Mouse (Mus musculus) hindbrain, embryonic 14.5 days (tissue): ENCODE measurements around the gene Krt8. TPM values are rescaled to one million over a fixed set of nuclear protein-coding genes. Genes with fewer than 3 reads are reported as not detected.
"Not testable (repeated sequence)": the region's sequence is repeated elsewhere in the genome, so short reads cannot be mapped to it uniquely, and the experiment has no call there.

Experiments
- ATAC-seq: fragments of 200-750 bp; cut with Nextera tagmentation; 2 replicates; pipeline ENCODE4 v1.8.0; 2017; ENCODE audit warnings: moderate number of reproducible peaks, mild to moderate bottlenecking, moderate TSS enrichment, moderate library complexity; ENCODE audit not compliant: low FRiP score
- DNase-seq: peaks from one replicate; pipeline ENCODE4 v3.0.0-alpha.2; 2015; ENCODE audit warnings: low spot score
- H3K27ac ChIP-seq: fragments of 300-500 bp; sonication (generic); 2 replicates; pipeline ENCODE4 v1.5.1; 2014; ENCODE audit warnings: mild to moderate bottlenecking, moderate library complexity
- H3K27me3 ChIP-seq: fragments of 300-500 bp; sonication (generic); 2 replicates; pipeline ENCODE4 v1.6.1; 2014; ENCODE audit warnings: mild to moderate bottlenecking, low read length, mixed read lengths; ENCODE audit not compliant: control insufficient read depth, insufficient read depth
- H3K36me3 ChIP-seq: fragments of 300-500 bp; sonication (generic); replicated peaks from 2 replicates; pipeline ENCODE4 v1.6.1; 2014; ENCODE audit not compliant: control insufficient read depth, insufficient read depth
- H3K4me1 ChIP-seq: fragments of 300-500 bp; sonication (generic); replicated peaks from 2 replicates; pipeline ENCODE4 v1.6.1; 2014; ENCODE audit warnings: antibody characterized with exemption, low read length, mixed read lengths; ENCODE audit not compliant: control insufficient read depth, insufficient read depth
- H3K4me2 ChIP-seq: fragments of 300-500 bp; sonication (generic); replicated peaks from 2 replicates; pipeline ENCODE4 v1.6.1; 2014; ENCODE audit warnings: mild to moderate bottlenecking, moderate library complexity
- H3K4me3 ChIP-seq: fragments of 300-500 bp; sonication (generic); replicated peaks from 2 replicates; pipeline ENCODE4 v1.5.1; 2014; ENCODE audit warnings: mild to moderate bottlenecking, low read length
- H3K9ac ChIP-seq: fragments of 300-500 bp; sonication (generic); 2 replicates; pipeline ENCODE4 v1.6.1; 2014
- H3K9me3 ChIP-seq: fragments of 300-500 bp; sonication (generic); 2 replicates; pipeline ENCODE4 v1.6.1; 2016; ENCODE audit warnings: low read length; ENCODE audit not compliant: control insufficient read depth
- WGBS: fragments of 180-500 bp; shearing (Covaris S2); extraction: QIAGEN DNeasy Blood & Tissue Kit; methylation state at CpG from one replicate; pipeline ENCODE4 v1.1.7; 2014; 5-methylcytosine and 5-hydroxymethylcytosine counted together
- polyA plus RNA-seq: library from polyadenylated mRNA; unstranded; fragments of >200 nt; fragmentation: Nextera tagmentation; extraction: Ambion mirVana; gene quantifications from 2 replicates; pipeline ENCODE4 v1.2.1, GENCODE M21; 2014

Krt8 gene
- polyA plus RNA-seq, 1 experiment from 2014 or later = 6.8 TPM

DNA sequence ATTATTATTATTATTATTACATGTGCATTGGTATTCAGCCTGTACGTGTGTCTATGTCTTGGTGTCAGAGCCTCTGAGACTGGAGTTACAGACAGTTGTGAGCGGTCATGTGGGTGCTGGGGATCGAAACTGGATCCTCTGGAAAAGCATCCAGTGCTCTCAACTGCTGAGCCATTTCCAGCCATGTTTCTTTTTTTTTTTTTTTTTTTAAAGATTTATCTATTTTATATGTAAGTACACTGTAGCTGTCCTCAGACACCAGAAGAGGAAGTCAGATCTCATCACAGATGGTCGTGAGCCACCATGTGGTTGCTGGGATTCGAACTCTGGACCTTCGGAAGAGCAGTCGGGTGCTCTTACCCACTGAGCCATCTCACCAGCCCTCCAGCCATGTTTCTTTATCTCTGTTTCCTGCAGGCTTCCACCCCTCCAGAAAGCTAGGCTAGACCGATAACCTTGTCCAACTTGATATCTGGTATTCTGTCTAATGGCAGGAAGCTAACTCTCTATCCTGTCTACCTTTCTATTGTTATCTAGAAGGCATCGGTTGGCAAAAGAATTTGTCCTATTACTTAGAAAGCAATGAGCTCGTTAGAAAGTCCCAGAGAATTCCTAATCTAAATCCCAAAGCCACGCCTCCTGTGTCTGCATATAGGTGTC lies 4.5 kb downstream of the Krt8 start:
- WGBS = 90% methylated on average over 11 of the region's 11 CpGs
- no peaks in the 10 kb centered on the region for H3K36me3 ChIP-seq
- H3K4me3 ChIP-seq = no peak overlapping the region
- no peak for DNase-seq
- no peak overlapping the region for H3K27ac ChIP-seq
- 0 out of 2 replicates have a peak, but pooled peaks cover 7% of the 10 kb centered on the region for H3K4me1 ChIP-seq
- H3K9ac ChIP-seq = no peak overlapping the region
- ATAC-seq = no peak
- peaks cover 39% of the 10 kb centered on the region for H3K27me3 ChIP-seq
- H3K4me2 ChIP-seq = no peak overlapping the region
- H3K9me3 ChIP-seq = peaks cover 5% of the 10 kb centered on the region; the same call in 1 of the 2 replicates

- H3K9ac ChIP-seq = no peak overlapping the region
- H3K9me3 ChIP-seq = peaks cover 5% of the 10 kb centered on the region; the same call in 1 of the 2 replicates
- no peak overlapping the region for H3K27ac ChIP-seq
- peaks cover 32% of the 10 kb centered on the region for H3K27me3 ChIP-seq
- H3K4me2 ChIP-seq = no peak overlapping the region
- 0 out of 2 replicates have a peak, but pooled peaks cover 7% of the 10 kb centered on the region for H3K4me1 ChIP-seq
- H3K36me3 ChIP-seq = no peaks in the 10 kb centered on the region
- 90% methylated on average over 11 of the region's 11 CpGs for WGBS
- DNase-seq = no peak
- ATAC-seq = no peak
- no peak overlapping the region for H3K4me3 ChIP-seq
Measured at GRCm38 (mm10) chr15:101999156-101999555, 5.1 kb downstream of the Krt8 start.

DNA sequence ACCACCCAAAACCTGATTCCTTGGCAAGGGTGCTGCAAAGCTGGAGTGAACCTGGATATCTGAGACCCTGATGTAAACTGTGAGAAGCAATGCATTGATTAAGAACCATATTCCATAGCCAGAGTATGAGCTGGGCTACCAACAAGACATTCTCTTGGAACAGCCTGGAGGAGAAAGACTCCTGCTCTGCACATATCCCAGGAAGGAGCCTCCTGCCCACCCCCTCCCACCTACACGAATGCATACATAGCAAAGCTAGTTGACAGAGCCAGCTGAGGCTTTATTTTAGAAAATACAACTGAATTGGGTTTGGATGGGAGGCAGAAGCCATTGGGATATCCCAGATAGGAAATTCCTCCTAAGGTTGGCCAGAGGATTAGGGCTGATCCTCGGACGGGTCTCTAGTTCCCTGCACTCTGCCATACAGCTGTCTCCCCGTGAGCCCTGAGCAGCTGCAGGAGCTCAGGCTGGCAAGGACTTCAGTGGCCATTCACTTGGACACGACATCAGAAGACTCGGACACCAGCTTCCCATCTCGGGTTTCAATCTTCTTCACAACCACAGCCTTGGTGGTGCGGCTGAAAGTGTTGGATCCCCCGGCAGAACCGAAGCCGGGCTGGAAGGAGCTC lies 7.7 kb downstream of the Krt8 start:
- not testable (repeated sequence) for H3K9ac ChIP-seq, H3K27me3 ChIP-seq, H3K36me3 ChIP-seq, H3K9me3 ChIP-seq, H3K27ac ChIP-seq, DNase-seq, H3K4me3 ChIP-seq, H3K4me2 ChIP-seq, H3K4me1 ChIP-seq, ATAC-seq
- 81% methylated on average over 10 of the region's 11 CpGs for WGBS

DNA sequence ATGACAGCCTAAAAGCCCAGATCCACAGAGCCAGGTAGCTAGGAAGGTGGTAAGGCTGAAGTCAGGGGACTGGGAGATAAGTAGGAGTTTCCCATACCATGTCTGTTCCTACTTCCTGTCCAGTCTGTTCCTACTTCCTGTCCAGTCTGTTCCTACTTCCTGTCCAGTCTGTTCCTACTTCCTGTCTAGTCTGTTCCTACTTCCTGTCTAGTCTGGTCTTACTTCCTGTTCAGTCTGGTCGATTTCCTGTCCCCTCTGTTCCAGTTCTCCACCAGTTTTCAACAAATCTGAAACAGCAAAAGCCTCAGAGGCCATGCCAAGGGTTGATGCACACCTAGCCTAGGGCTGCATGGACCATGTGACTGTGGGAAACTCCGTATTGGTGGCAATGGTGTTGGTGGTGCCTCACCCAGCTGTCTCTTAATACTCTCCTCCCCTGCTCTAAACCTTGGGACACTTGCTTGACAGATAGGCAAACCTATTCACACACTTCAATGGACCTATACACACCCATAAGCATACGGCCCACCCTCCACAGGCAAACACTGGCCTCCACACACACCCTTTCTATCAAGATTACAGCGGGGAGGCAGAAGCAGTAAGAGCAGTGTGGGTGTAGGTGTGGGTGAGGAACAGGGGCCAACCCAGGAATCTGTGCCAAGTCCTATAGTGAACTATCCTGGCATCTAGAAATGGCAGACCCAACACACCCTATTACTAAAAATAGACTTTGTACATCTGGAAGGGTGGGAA lies 8.6 kb downstream of the Krt8 start:
- peaks cover 6% of the 10 kb centered on the region for H3K27me3 ChIP-seq
- no peaks in the 10 kb centered on the region for H3K4me1 ChIP-seq
- no peak for DNase-seq
- H3K4me3 ChIP-seq = no peak overlapping the region
- H3K27ac ChIP-seq = no peak overlapping the region
- WGBS = 88% methylated on average over 4 of the region's 4 CpGs
- H3K9ac ChIP-seq = no peak overlapping the region
- H3K36me3 ChIP-seq = no peaks in the 10 kb centered on the region
- H3K4me2 ChIP-seq = no peak overlapping the region
- ATAC-seq = no peak
- H3K9me3 ChIP-seq = peaks cover 5% of the 10 kb centered on the region; the same call in 1 of the 2 replicates

DNA sequence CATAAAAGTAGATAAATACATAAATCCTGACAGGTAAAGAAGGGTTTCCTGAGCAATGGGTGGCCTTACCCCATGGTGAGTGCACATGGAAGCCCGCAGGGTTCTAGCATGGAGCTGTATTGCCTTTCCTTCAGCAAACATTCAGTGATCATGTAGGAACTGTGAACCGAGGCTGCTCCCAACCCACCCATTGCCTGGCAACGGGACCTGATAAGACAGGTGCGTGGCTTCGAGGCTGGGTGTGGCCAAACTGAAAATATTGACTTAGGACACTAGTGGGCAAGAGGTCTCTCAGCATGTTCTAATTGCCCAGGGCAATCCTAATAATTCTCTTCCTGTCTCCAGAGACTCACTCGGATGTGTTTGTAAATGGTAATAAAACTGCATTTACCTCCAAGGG lies 9.9 kb downstream of the Krt8 start:
- no peaks in the 10 kb centered on the region for H3K4me1 ChIP-seq
- WGBS = 85% methylated on average over 6 of the region's 6 CpGs
- H3K9me3 ChIP-seq = peaks cover 5% of the 10 kb centered on the region; the same call in 1 of the 2 replicates
- no peak overlapping the region for H3K9ac ChIP-seq
- H3K4me3 ChIP-seq = no peak overlapping the region
- H3K27me3 ChIP-seq = 0 out of 2 replicates have a peak, but pooled peaks cover 4% of the 10 kb centered on the region
- no peak overlapping the region for H3K27ac ChIP-seq
- ATAC-seq (no peak), DNase-seq (no peak)
- H3K36me3 ChIP-seq = no peaks in the 10 kb centered on the region
- H3K4me2 ChIP-seq = no peak overlapping the region

GRCm38 (mm10) chr15:101990946-101991345 lies 13.3 kb downstream of the Krt8 start:
- no peak overlapping the region for H3K27ac ChIP-seq
- H3K27me3 ChIP-seq = 0 out of 2 replicates have a peak, but pooled peaks cover 4% of the 10 kb centered on the region
- 93% methylated on average over 6 of the region's 6 CpGs for WGBS
- H3K4me2 ChIP-seq = no peak overlapping the region
- H3K36me3 ChIP-seq = no peaks in the 10 kb centered on the region
- peaks cover 5% of the 10 kb centered on the region; the same call in 1 of the 2 replicates for H3K9me3 ChIP-seq
- DNase-seq (no peak), ATAC-seq (no peak)
- H3K4me1 ChIP-seq = no peaks in the 10 kb centered on the region
- no peak overlapping the region for H3K4me3 ChIP-seq
- no peak overlapping the region for H3K9ac ChIP-seq

DNA sequence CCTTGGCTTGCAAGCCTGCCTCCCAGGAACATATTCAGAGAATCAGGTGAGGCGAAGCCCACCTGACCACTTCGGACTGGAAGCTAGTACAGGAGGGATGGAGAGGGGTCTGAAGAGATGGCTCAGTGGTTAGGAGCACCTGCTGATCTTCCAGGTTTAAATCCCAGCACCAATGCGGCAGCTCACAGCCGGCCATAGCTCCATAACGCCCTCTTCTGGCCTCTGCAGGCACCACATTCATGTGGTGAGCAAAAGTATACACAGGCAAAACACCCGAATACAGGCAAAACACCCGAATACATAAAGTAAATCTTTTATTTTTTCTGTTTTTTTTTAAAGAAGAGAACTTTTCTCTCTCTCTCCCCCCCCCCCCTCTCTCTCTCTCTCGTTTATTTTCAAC lies 15.6 kb downstream of the Krt8 start:
- no peak for ATAC-seq
- DNase-seq = no peak
- no peaks in the 10 kb centered on the region for H3K36me3 ChIP-seq
- H3K9ac ChIP-seq = no peak overlapping the region
- no peak overlapping the region for H3K4me3 ChIP-seq
- no peak overlapping the region for H3K4me2 ChIP-seq
- H3K9me3 ChIP-seq = no peaks in the 10 kb centered on the region
- 63% methylated on average over 8 of the region's 8 CpGs for WGBS
- H3K27me3 ChIP-seq = 0 out of 2 replicates have a peak, but pooled peaks cover 4% of the 10 kb centered on the region
- H3K27ac ChIP-seq = no peak overlapping the region
- H3K4me1 ChIP-seq = no peaks in the 10 kb centered on the region

GRCm38 (mm10) chr15:101988119-101988518 lies 16.2 kb downstream of the Krt8 start:
- WGBS = under 1% methylated on average over 10 of the region's 10 CpGs
- no peak overlapping the region for H3K9ac ChIP-seq
- no peak overlapping the region for H3K27ac ChIP-seq
- DNase-seq = peak; percentile 93
- no peak overlapping the region for H3K4me3 ChIP-seq
- no peaks in the 10 kb centered on the region for H3K4me1 ChIP-seq
- peak; percentile 55; the same call in 1 of the 2 replicates for ATAC-seq
- H3K27me3 ChIP-seq = 0 out of 2 replicates have a peak, but pooled peaks cover 4% of the 10 kb centered on the region
- no peaks in the 10 kb centered on the region for H3K9me3 ChIP-seq
- no peaks in the 10 kb centered on the region for H3K36me3 ChIP-seq
- no peak overlapping the region for H3K4me2 ChIP-seq

DNA sequence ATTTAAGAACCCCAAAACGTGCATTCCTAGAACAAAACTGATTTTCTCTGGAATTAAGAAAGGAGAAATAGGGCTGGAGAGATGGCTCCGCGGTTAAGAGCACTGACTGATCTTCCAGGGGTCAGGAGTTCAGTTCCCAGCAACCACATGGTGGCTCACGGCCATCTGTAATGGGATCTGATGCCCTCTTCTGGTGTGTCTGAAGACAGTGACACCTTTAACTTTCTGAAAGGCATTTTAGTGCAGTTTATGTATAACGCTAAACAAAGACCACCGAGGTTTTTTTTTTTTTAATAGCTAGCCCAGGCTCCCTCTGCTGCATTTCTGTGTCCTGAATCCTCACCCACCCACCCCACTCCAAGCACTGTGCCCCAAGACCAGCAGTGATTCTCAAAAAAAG lies 19.5 kb downstream of the Krt8 start:
- H3K27me3 ChIP-seq = no peaks in the 10 kb centered on the region
- no peak overlapping the region for H3K4me3 ChIP-seq
- no peak for ATAC-seq
- H3K4me1 ChIP-seq = no peaks in the 10 kb centered on the region
- no peaks in the 10 kb centered on the region for H3K9me3 ChIP-seq
- no peak for DNase-seq
- peak overlapping the region; percentile 24; the same call in 1 of the 2 replicates for H3K9ac ChIP-seq
- no peaks in the 10 kb centered on the region for H3K36me3 ChIP-seq
- WGBS = 19% methylated on average over 6 of the region's 6 CpGs
- H3K27ac ChIP-seq = 0 out of 2 replicates have a peak overlapping the region, but pooled peaks have one; percentile 38
- H3K4me2 ChIP-seq = peak overlapping the region; percentile 9; the same call in 1 of the 2 replicates
